Mouse (Mus musculus) adrenal gland, postnatal 4 days (tissue): ENCODE data around the gene Fxyd3. TPM values are rescaled to one million over a fixed set of nuclear protein-coding genes. Genes with fewer than 3 reads are reported as not detected.

Source experiments
- DNase-seq, 2 experiments: peaks; one replicate each; pipeline ENCODE4 v3.0.0; 2021 to 2022; ENCODE audit warnings: low spot score in 2 of 2, mixed read lengths in 2 of 2
- long read RNA-seq, 2 experiments: library from polyadenylated mRNA; stranded (forward); transcript quantifications; one replicate each; pipeline ENCODE4 v2.0.0; 2021
- total RNA-seq, 2 experiments: library from RNA; stranded (reverse); gene quantifications; 2 replicates each; pipeline ENCODE4 v1.2.3; 2021

Gene Fxyd3
- 1 to 10 TPM; 2.0 to 5.9 TPM for total RNA-seq
- long read RNA-seq, experiment 1, partial matches to known transcripts, result 0 of 2 reads
- long read RNA-seq, experiment 1, other reads (novel, unspliced or antisense), result 0 of 2 reads
- long read RNA-seq, experiment 2, partial matches to known transcripts, result 0 of 1 reads
- long read RNA-seq, experiment 2, other reads (novel, unspliced or antisense), result 0 of 1 reads

GRCm38 (mm10) chr7:31076492-31076891, at the start of gene Fxyd3:
Gene Fxyd3, minus strand, starts transcription at chr7:31076704.
- DNase-seq, result no peak

GRCm38 (mm10) chr7:31125116-31125515, 48.6 kb upstream of the Fxyd3 start:
- no peak for DNase-seq

DNA sequence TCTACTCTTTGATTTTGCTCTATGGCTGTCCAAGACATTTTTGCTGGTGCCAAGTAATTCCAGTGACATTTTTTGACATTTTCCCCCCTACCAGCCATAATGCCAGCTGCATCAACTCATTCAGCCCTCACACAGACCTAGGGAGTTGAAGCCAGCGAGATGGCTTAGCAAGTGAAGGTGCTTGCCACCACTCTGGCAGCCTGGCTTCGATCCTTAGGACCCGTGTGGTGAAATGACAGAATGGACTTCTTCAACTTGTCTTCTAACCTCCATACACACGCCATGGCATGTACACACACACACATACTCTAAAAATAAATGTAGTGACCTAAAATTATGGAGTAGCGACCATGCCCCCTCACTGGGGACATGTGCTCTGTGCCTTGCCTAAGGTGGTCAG, 47.9 kb upstream of the Fxyd3 start:
- DNase-seq, result no peak

- DNase-seq, result no peak
Observed at GRCm38 (mm10) chr7:31123697-31124096, 47.2 kb upstream of the Fxyd3 start.

DNA sequence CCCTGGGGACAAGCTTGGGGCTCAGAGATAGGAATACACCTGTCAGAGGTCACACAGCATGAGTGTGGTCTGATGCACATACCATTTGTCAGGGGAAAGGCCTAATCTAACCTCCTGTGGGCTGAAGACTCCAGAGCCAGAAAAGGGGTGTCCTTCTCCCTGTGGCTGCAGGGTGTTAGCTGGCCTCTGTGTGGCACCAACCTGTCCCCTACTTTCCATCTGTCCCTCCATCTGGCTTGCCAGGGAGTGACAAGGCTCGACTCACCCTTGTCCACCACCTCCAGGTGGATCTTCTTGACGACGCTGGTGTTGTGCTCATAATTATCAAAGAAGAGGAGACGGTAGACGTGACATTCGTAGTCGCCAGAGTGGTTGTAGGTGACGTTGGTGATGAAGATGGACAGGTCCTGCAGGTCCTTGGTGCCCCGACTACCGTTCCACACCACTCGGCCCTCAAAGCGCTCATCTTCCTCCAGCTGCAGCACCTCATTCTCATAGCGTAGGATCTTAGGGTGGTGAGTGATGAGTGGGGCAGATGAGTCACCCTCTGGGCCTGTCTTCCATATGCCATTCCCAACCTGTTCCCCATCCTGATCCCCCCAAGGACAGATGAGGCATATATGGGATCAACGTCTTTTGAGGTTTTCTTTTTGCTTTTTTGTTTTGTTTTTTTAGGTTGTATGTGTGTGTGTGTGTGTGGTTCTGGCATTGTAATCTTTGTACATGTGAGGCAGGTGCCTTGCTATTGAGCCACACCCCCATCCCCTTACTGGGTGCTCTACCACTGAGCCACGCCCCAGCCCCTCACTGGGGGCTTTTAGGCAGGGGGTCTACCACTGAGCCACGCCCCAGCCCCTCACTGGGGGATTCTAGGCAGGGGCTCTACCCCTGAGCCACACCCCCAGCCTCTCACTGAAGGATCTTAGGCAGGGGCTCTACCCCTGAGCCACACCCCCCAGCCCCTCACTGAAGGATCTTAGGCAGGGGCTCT, 46.4 kb upstream of the Fxyd3 start:
- no peak for DNase-seq

GRCm38 (mm10) chr7:31119556-31119955, 43.1 kb upstream of the Fxyd3 start:
- no peak for DNase-seq

DNA sequence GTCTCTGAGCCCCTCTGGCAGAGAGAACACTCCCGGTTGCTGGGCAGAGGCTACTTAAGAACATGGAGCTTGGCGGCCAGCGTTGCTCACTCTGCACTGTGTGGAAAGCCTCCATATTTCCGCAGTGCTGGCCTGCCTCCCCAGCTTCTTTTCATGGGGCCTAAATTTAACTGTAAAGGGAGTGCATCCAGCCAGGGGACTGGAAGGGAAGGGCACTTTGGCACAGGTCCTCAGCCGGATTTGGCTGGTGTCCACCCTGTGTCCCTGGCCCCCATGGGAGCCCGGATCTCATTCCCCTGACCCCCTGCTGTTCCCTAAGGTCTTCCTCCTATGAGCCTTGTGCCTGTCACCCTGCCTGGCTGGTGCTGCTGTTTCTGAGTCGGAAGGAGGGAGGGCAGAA, 42.0 kb upstream of the Fxyd3 start:
- DNase-seq, result no peak

DNA sequence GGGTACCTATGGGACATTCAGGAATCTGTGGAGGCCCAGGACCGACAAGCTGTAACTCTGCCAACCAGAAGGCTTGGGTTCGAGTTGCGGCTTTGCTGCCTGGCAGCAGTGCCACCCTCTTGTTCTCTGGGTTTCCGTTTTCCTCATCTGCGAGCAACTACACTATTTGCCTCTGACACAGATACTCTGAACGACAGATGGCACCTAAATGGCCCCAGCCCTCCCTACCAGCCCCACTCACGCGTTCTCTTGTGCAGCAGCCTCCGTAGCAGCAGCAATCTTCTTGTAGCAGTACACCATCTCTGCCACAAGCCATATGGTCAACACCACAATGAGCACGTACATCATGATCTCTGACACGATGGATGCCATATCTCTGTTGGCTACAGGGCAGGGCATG, 41.0 kb upstream of the Fxyd3 start:
- no peak for DNase-seq

- no peak for DNase-seq
Observed at GRCm38 (mm10) chr7:31116721-31117145, 40.2 kb upstream of the Fxyd3 start.

DNA sequence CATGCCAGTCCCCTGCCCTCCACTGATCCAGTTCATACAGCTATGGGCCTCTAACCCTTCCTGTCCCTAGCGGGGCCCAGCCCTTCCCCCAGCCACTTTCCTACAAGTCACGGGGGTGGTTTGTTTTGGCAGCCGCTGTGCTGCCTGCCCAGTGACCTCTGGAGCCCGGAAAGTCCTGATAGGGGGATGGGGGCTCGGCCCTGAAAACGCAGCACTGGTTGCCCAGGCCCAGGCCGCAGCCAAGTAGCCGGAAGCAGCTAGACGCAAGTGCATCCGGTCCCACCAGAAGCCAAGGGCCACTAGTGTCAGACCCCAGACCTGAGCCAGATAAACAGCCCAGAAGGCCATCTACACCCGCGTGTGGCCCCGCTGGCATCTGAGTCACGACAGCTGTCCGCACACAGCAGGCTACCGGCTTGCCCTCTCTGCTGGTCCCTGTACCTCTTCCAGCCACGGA, 39.1 kb upstream of the Fxyd3 start:
- DNase-seq, result peak in 1 of 2 experiments; percentile 45

GRCm38 (mm10) chr7:31115182-31115581, 38.7 kb upstream of the Fxyd3 start, which contains the start of gene Hpn:
Gene Hpn, minus strand, starts transcription at chr7:31115290.
- no peak for DNase-seq

DNA sequence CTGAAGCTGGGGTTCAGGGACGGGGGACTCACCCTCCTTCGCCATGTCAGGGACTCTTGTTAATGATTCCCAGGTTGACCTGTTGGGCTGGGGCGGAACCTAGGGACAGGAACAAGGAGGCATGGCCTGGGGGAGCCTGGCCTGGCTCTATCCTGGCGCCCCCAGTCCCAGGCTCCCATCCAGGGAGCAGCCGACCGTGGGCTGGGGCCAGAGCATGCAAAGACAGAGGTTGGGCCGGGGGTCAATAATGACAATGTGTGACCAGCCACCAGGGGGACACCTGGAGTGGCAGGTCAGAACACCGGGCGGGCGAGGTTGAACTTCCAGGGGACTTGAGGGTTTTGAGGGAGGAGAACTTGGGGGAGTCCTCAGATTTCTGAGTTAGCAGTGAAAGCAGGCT, 38.1 kb upstream of the Fxyd3 start:
- DNase-seq, result no peak

DNA sequence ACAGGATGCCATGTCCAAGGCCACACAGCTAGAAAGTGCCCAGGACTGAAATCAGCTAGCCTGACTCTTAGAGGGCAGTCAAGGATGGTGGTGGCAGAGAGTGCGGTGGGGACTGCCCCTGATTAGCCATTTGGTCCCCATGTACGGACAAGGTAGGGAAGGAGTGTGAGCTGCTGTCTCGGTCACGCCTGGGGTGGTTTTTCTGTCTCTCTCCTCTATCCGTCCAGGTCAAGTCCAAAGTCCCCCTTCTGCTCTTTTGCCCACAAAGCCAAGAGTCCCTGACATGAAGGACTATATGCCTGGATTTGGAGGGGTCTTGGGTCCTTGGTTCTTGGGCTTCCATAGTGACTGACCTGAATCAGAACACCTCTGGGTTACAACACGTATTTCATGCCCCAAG, 37.3 kb upstream of the Fxyd3 start:
- no peak for DNase-seq

DNA sequence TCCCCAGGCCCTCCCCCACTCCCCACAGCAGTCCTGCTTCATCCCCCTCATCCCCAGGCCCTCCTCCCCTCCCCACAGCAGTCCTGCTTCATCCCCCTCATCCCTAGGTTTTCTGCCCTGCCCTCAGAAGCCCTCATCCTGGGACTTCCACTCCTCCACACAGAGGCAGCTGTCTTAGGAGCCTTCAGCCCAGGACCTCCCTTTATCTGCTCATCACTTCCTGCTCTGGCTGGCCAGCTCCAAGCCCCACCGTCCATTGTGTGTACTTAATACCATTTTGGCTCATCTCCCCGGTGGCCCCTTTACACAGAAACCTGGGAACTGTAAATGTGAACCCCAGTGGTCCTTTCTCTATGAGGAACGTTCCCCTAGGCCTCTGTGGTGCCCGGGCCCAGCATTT, 35.5 kb upstream of the Fxyd3 start:
- no peak for DNase-seq

DNA sequence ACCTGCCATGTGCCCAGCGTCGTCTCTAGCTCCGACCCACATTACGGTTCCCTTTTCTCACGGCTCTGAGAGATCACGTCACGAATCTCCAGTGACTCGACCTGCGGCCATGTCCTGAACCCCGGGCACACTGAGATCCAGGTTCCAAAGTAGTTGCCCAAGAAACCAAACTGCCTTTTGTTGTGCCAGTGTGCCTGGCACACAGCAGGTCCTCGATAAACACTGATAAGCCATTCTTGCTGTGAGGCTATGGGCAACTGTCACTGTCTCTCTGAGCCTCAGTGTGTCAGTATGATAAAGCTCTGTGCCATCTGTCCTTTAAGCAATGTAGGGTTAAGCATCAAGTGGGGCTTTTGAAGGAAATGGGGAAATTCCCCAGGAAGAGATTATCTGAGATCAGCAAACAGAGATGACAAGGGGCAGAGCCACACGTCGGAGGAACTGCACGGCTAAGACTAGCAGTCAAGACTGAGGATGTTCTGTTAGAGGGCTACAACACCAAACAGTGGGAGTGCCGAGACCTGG, 34.4 kb upstream of the Fxyd3 start:
- DNase-seq, result no peak

GRCm38 (mm10) chr7:31109796-31110195, 33.3 kb upstream of the Fxyd3 start:
- DNase-seq, result no peak

GRCm38 (mm10) chr7:31109091-31109490, 32.6 kb upstream of the Fxyd3 start:
- DNase-seq, result no peak

- DNase-seq, result no peak
Observed at GRCm38 (mm10) chr7:31107781-31108180, 31.3 kb upstream of the Fxyd3 start.

GRCm38 (mm10) chr7:31106166-31106565, 29.7 kb upstream of the Fxyd3 start:
- no peak for DNase-seq

DNA sequence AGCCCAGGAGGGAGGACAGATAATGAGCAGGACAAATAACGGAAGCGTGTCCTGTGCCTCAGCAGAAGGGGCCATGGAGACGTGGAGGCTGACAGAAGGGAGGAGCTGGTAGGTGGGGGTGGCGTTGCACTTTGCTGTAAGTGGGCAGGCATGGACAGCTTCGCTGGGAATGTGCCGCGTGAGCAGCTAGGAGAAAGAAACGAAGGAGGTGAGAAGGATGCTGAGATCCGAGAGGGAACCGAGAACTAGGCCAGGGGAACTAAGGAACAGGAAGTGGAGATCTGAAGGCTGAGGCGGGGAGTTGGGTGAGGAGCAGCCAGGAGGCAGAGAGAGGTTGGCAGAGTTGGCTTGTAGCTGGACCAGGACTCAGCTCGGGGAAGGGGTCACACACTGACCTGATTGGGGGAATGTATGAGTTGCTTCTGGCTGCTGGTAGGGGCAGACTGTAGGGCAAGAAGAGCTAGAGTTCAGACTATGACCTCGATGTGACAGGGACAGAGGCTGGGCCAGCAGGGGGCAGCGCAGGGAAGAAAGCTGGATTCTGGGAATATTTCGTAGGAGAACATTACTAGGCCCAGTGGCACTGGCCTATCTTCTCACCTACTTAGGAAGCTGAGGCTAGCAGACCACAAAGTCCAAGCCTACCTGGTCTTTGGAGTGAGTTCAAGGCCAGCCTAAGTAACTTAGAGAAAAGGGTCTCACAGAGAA, 28.7 kb upstream of the Fxyd3 start:
- peak in 1 of 2 experiments; percentile 43 for DNase-seq

- no peak for DNase-seq
Observed at GRCm38 (mm10) chr7:31100786-31101185, 24.3 kb upstream of the Fxyd3 start.
